Mouse (Mus musculus) bone marrow, adult 2 months (tissue): ENCODE data around the gene Copz2. TPM values are rescaled to one million over a fixed set of nuclear protein-coding genes. Genes with fewer than 3 reads are reported as not detected.

Experiments
- H3K27ac ChIP-seq: fragments of 200-500 bp; 2 replicates; pipeline ENCODE4 v1.5.1; 2012; ENCODE audit warnings: low read depth, mild to moderate bottlenecking, control low read depth, inconsistent platforms, low read length; ENCODE audit not compliant: control insufficient read depth, poor library complexity, insufficient read depth
- H3K4me1 ChIP-seq: fragments of 200-500 bp; 2 replicates; pipeline ENCODE4 v1.6.1; 2011; ENCODE audit warnings: low read length; ENCODE audit not compliant: control insufficient read depth, insufficient read depth
- H3K4me3 ChIP-seq: fragments of 200-500 bp; replicated peaks from 2 replicates; pipeline ENCODE3; 2011; ENCODE audit warnings: mild to moderate bottlenecking, low read depth, low read length, control low read depth; ENCODE audit not compliant: control insufficient read depth
- CTCF ChIP-seq: fragments of 200-500 bp; IDR thresholded peaks from 2 replicates; pipeline ENCODE4 v1.5.1; 2011; ENCODE audit warnings: low read length, control low read depth; ENCODE audit not compliant: control insufficient read depth, insufficient read depth
- POLR2A ChIP-seq: fragments of 200-500 bp; IDR thresholded peaks from 2 replicates; pipeline ENCODE4 v1.6.1; 2011; ENCODE audit warnings: low read depth, mild to moderate bottlenecking, control low read depth, low read length, borderline replicate concordance; ENCODE audit not compliant: control insufficient read depth
- WGBS: fragments of 180-500 bp; shearing (Covaris S2); methylation state at CpG from one replicate; pipeline ENCODE4 v1.1.7; 2018; 5-methylcytosine and 5-hydroxymethylcytosine counted together
- polyA plus RNA-seq: library from polyadenylated mRNA; stranded (reverse); fragments of >200 nt; gene quantifications from 2 replicates; pipeline ENCODE4 v1.2.4, GENCODE M21; 2011; ENCODE audit warnings: low replicate concordance; ENCODE audit not compliant: missing spikeins, insufficient read depth, insufficient read length

Copz2 gene
- polyA plus RNA-seq, 1 experiment = 19.2 TPM

- whole genome bisulfite sequencing = 23% methylated on average over 13 of the region's 13 CpGs
- no peaks in the 10 kb centered on the region; the same call in 1 of the 2 replicates for H3K4me1 ChIP-seq
- H3K27ac ChIP-seq = peak overlapping the region; percentile 80
- no peak for TF ChIP-seq CTCF
- no peak for TF ChIP-seq POLR2A
- peak overlapping the region; percentile 86 for H3K4me3 ChIP-seq
Measured at GRCm38 (mm10) chr11:96830539-96831216, 19.0 kb upstream of the Copz2 start.

GRCm38 (mm10) chr11:96831516-96831915 lies 18.2 kb upstream of the Copz2 start:
- no peak overlapping the region for H3K27ac ChIP-seq

GRCm38 (mm10) chr11:96832541-96832940 lies 17.1 kb upstream of the Copz2 start:
- no peak for TF ChIP-seq POLR2A
- no peak for TF ChIP-seq CTCF
- Histone ChIP-seq H3K27ac (no peak overlapping the region), H3K4me1 (no peaks in the 10 kb centered on the region; the same call in 1 of the 2 replicates), H3K4me3 (no peak overlapping the region)
- 81% methylated on average over 3 of the region's 3 CpGs for WGBS

More at GRCm38 (mm10) chr11:96831516-96831915, 18.2 kb upstream of the Copz2 start:
- H3K4me1 ChIP-seq = no peaks in the 10 kb centered on the region; the same call in 1 of the 2 replicates
- WGBS = 79% methylated on average over 4 of the region's 4 CpGs
- no peak overlapping the region for H3K4me3 ChIP-seq
- no peak for TF ChIP-seq POLR2A
- TF ChIP-seq CTCF = no peak

GRCm38 (mm10) chr11:96832973-96833372 lies 16.7 kb upstream of the Copz2 start:
- Histone ChIP-seq H3K4me3 (no peak overlapping the region), H3K27ac (no peak overlapping the region), H3K4me1 (no peaks in the 10 kb centered on the region)
- 43% methylated on average over 2 of the region's 2 CpGs for WGBS
- no peak for TF ChIP-seq POLR2A
- no peak for TF ChIP-seq CTCF

GRCm38 (mm10) chr11:96834127-96834526 lies 15.5 kb upstream of the Copz2 start:
- no peak overlapping the region for H3K4me3 ChIP-seq
- TF ChIP-seq CTCF (no peak), POLR2A (no peak)
- no peak overlapping the region for H3K27ac ChIP-seq
- 91% methylated on average over 1 of the region's 1 CpGs for WGBS
- no peaks in the 10 kb centered on the region for H3K4me1 ChIP-seq

- H3K27ac ChIP-seq = no peak overlapping the region
- TF ChIP-seq CTCF (peak; percentile 19; the same call in 1 of the 2 replicates), POLR2A (no peak)
- 49% methylated on average over 9 of the region's 9 CpGs for WGBS
Measured at GRCm38 (mm10) chr11:96837298-96837697, 12.4 kb upstream of the Copz2 start.

GRCm38 (mm10) chr11:96838341-96838740 lies 11.3 kb upstream of the Copz2 start:
- TF ChIP-seq POLR2A (no peak), CTCF (no peak)
- Histone ChIP-seq H3K27ac (no peak overlapping the region), H3K4me3 (no peak overlapping the region), H3K4me1 (no peaks in the 10 kb centered on the region; the same call in 1 of the 2 replicates)
- WGBS = 71% methylated on average over 4 of the region's 4 CpGs

More at GRCm38 (mm10) chr11:96837298-96837697, 12.4 kb upstream of the Copz2 start:
- H3K4me3 ChIP-seq = no peak overlapping the region
- no peaks in the 10 kb centered on the region; the same call in 1 of the 2 replicates for H3K4me1 ChIP-seq

- no peak overlapping the region for H3K4me3 ChIP-seq
- no peak overlapping the region for H3K27ac ChIP-seq
- H3K4me1 ChIP-seq = no peaks in the 10 kb centered on the region; the same call in 1 of the 2 replicates
- 62% methylated on average over 7 of the region's 7 CpGs for WGBS
- TF ChIP-seq POLR2A = no peak
- TF ChIP-seq CTCF = no peak
Measured at GRCm38 (mm10) chr11:96839428-96839827, 10.2 kb upstream of the Copz2 start.
